Mouse (Mus musculus) embryonic facial prominence, embryonic 14.5 days (tissue): ENCODE data around the gene Otog. TPM values are rescaled to one million over a fixed set of nuclear protein-coding genes. Genes with fewer than 3 reads are reported as not detected.

Source experiments
- ATAC-seq: fragments of 200-750 bp; cut with Nextera tagmentation; 2 replicates; pipeline ENCODE4 v1.8.0; 2017; ENCODE audit warnings: low read depth, moderate number of reproducible peaks, moderate TSS enrichment
- DNase-seq: peaks from one replicate; pipeline ENCODE4 v3.0.0-alpha.2; 2015; ENCODE audit warnings: low spot score
- H3K27ac ChIP-seq: fragments of 300-500 bp; sonication (generic); replicated peaks from 2 replicates; pipeline ENCODE4 v1.5.1; 2014; ENCODE audit warnings: low read depth, mild to moderate bottlenecking, low read length, moderate library complexity
- H3K27me3 ChIP-seq: fragments of 300-500 bp; sonication (generic); replicated peaks from 2 replicates; pipeline ENCODE4 v1.6.1; 2014; ENCODE audit warnings: low read length; ENCODE audit not compliant: control insufficient read depth, insufficient read depth
- H3K36me3 ChIP-seq: fragments of 300-500 bp; sonication (generic); 2 replicates; pipeline ENCODE4 v1.6.1; 2014; ENCODE audit warnings: low read length, mixed read lengths; ENCODE audit not compliant: control insufficient read depth, insufficient read depth
- H3K4me1 ChIP-seq: fragments of 300-500 bp; sonication (generic); 2 replicates; pipeline ENCODE4 v1.6.1; 2014; ENCODE audit warnings: antibody characterized with exemption, low read length; ENCODE audit not compliant: control insufficient read depth, insufficient read depth
- H3K4me2 ChIP-seq: fragments of 300-500 bp; sonication (generic); 2 replicates; pipeline ENCODE4 v1.6.1; 2014; ENCODE audit warnings: low read depth, mild to moderate bottlenecking, low read length, moderate library complexity, mixed read lengths
- H3K4me3 ChIP-seq: fragments of 300-500 bp; sonication (generic); 2 replicates; pipeline ENCODE4 v1.5.1; 2014; ENCODE audit warnings: low read depth, mild to moderate bottlenecking, low read length
- H3K9ac ChIP-seq: fragments of 300-500 bp; sonication (generic); 2 replicates; pipeline ENCODE4 v1.6.1; 2014; ENCODE audit warnings: low read depth, mild to moderate bottlenecking, low read length, moderate library complexity, mixed read lengths
- H3K9me3 ChIP-seq: fragments of 300-500 bp; sonication (generic); 2 replicates; pipeline ENCODE4 v1.6.1; 2016; ENCODE audit warnings: low read length; ENCODE audit not compliant: control insufficient read depth
- WGBS: fragments of 180-500 bp; shearing (Covaris S2); extraction: QIAGEN DNeasy Blood & Tissue Kit; methylation state at CpG from one replicate; pipeline ENCODE4 v1.1.7; 2014; 5-methylcytosine and 5-hydroxymethylcytosine counted together
- polyA plus RNA-seq: library from polyadenylated mRNA; unstranded; fragments of >200 nt; fragmentation: Nextera tagmentation; extraction: Ambion mirVana; gene quantifications from 2 replicates; pipeline ENCODE4 v1.2.1, GENCODE M21; 2014

Gene Otog
- polyA plus RNA-seq, 1 experiment from 2014 or later, result 2.3 TPM

- H3K4me1 ChIP-seq, result no peaks in the 10 kb centered on the region
- no peak overlapping the region for H3K27ac ChIP-seq
- H3K4me3 ChIP-seq, result no peak overlapping the region
- ATAC-seq, result peak; percentile 39; the same call in 1 of the 2 replicates
- H3K36me3 ChIP-seq, result no peaks in the 10 kb centered on the region
- H3K27me3 ChIP-seq, result peaks cover 34% of the 10 kb centered on the region
- 68% methylated on average over 2 of the region's 2 CpGs for WGBS
- H3K4me2 ChIP-seq, result no peak overlapping the region
- no peak overlapping the region for H3K9ac ChIP-seq
- peak; percentile 24 for DNase-seq
- H3K9me3 ChIP-seq, result no peaks in the 10 kb centered on the region
These were observed 112.0 kb downstream of the Otog start for GRCm38 (mm10) chr7:46352748-46353147.

GRCm38 (mm10) chr7:46353216-46353615 is 112.4 kb downstream of the Otog start:
- H3K4me3 ChIP-seq, result no peak overlapping the region
- no peak overlapping the region for H3K27ac ChIP-seq
- ATAC-seq (peak; percentile 88), DNase-seq (peak; percentile 81)
- H3K9ac ChIP-seq, result no peak overlapping the region
- H3K36me3 ChIP-seq, result no peaks in the 10 kb centered on the region
- no peak overlapping the region for H3K4me2 ChIP-seq
- WGBS, result 23% methylated on average over 7 of the region's 8 CpGs
- peaks cover 30% of the 10 kb centered on the region for H3K27me3 ChIP-seq
- no peaks in the 10 kb centered on the region for H3K4me1 ChIP-seq
- H3K9me3 ChIP-seq, result no peaks in the 10 kb centered on the region

- WGBS, result 36% methylated on average over 4 of the region's 4 CpGs
- H3K4me2 ChIP-seq, result no peak overlapping the region
- H3K36me3 ChIP-seq, result no peaks in the 10 kb centered on the region
- no peaks in the 10 kb centered on the region for H3K4me1 ChIP-seq
- H3K4me3 ChIP-seq, result no peak overlapping the region
- ATAC-seq, result no peak
- H3K9ac ChIP-seq, result no peak overlapping the region
- H3K9me3 ChIP-seq, result no peaks in the 10 kb centered on the region
- H3K27ac ChIP-seq, result no peak overlapping the region
- H3K27me3 ChIP-seq, result peaks cover 24% of the 10 kb centered on the region
- no peak for DNase-seq
These were observed 113.1 kb downstream of the Otog start for GRCm38 (mm10) chr7:46353875-46354274.

Other genes with a start within 250 kb of the Otog start
- 0.39 and 0.64 TPM in 2 replicates for gene Abcc6, start 210.7 kb upstream of the Otog start, polyA plus RNA-seq
- gene Nomo1, start 207.3 kb upstream of the Otog start, polyA plus RNA-seq, result 25.7 and 27.8 TPM in 2 replicates
- gene Kcnj11, start 140.2 kb upstream of the Otog start, polyA plus RNA-seq, result 0.47 and 0.61 TPM in 2 replicates
- gene Abcc8, start 61.0 kb upstream of the Otog start, polyA plus RNA-seq, result 2.8 TPM in 2 replicates
- 0.68 and 1.1 TPM in 2 replicates for gene Ush1c, start 2.5 kb upstream of the Otog start, polyA plus RNA-seq
- 46.5 and 50.7 TPM in 2 replicates for gene Myod1, start 135.5 kb downstream of the Otog start, polyA plus RNA-seq
- gene Kcnc1, start 155.5 kb downstream of the Otog start, polyA plus RNA-seq, result 0.69 and 1.1 TPM in 2 replicates